Mouse (Mus musculus) adrenal gland, adult 8-10 months (tissue): Measurements from ENCODE around the gene Col4a2. TPM values are rescaled to one million over a fixed set of nuclear protein-coding genes. Genes with fewer than 3 reads are reported as not detected.

Experiments
- DNase-seq: peaks from one replicate; pipeline ENCODE4 v3.0.0; 2022
- total RNA-seq, 4 experiments: library from RNA; stranded (reverse); gene quantifications; 2 replicates each; pipeline ENCODE4 v1.2.4; 2022

Gene Col4a2
- total RNA-seq, 4 experiments from 2014 or later = 122 to 162 (median 137) TPM

DNA sequence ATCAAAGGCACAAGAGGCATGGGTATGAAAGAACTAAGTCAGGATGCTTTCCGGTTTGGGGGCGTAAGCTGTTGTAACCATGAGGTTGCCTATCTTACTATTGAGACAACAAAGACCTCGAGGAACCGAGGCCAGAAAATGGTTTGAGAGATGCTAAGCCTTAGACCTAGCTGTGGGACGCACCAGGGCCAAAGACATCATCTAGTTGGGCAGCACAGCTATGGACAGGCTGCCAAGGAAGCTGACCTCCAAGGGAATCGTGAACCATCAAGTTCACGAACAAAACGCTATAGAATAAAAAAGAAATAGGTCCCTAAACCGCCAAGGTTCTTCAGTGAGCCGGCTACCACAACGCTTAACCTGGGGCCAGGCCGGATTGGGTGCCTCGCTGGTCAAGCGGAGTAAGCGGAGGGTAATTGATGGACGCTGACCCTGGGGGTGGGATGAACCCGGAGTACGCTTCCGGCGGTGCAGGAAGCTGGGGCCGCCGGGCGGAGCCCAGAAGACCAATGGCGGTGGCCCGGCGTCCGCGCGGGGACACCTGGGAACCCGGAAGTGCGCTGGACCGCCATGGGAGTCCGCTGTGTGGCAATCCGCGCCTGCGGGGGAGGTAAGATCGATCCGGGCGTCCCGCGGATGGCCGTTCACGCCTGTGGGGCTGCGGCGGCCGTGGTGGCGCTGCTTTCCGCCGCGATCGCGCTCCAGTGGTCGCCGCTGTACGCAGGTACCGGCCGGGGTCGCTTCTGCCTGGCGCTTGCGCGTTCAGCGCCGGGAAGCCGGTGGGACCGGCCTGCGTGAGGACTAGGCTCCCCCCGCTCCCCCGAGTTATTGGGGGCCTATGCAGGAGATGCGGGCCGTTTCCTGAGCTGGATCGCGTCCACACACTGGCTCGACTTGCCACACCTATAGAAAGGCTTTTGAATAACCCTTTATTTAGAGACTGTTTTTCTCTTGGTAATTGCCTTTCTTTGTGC is 184.7 kb downstream of the Col4a2 start, which contains the start of gene Naxd:
TSS of gene Naxd (plus strand) at position 490 of the 974 bp plus-strand sequence.
- DNase-seq = peak; percentile 88

DNA sequence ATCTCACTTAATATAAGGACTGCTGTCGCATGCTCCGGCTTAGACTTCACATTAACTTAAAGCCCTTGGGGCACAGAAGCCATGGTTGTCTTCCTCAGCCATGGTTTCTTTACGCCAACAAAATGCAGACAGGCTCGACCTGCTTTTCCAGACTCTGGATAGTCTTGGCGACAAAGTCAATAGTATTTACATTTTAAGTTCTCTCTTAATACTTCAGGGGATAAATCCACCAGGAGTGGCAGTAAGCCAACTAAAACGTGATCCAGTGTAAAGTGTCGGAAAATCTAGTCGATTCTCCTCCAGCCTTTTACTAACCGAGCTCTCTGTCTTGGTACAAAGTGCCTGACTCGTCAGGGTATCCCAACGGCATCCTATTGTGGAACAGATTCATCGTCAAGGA is 185.7 kb downstream of the Col4a2 start:
- no peak for DNase-seq

Other genes starting within 250 kb of the Col4a2 start
- 100 to 1,000 TPM; 276 to 357 (median 298) TPM for gene Col4a1, start within 50 bp of the Col4a2 start, total RNA-seq
- gene Rab20, start 165.9 kb downstream of the Col4a2 start, total RNA-seq = 10 to 100 TPM in 2 of 4 experiments, 1 to 10 TPM in 2; 9.2 to 14.0 (median 10.8) TPM
- gene Naxd, start 184.7 kb downstream of the Col4a2 start, total RNA-seq = 10 to 100 TPM; 73.9 to 84.5 (median 77.5) TPM
- gene Cars2, start 238.0 kb downstream of the Col4a2 start, total RNA-seq = 10 to 100 TPM; 35.8 to 54.6 (median 38.9) TPM
- 10 to 100 TPM; 34.0 to 42.5 (median 36.9) TPM for gene Ing1, start 242.8 kb downstream of the Col4a2 start, total RNA-seq